ENCODE assay signal across 7 mouse cellular contexts in genomic region chr11:120347301-120347700, GRCm38 (mm10). TPM values are rescaled to one million over a fixed set of nuclear protein-coding genes. Genes with fewer than 3 reads are reported as not detected.
DNase-seq lines count a peak whose midpoint lies in the region; ATAC-seq and TF ChIP-seq lines count a peak whose summit lies in the region.

No protein-coding gene starts in this region.

- peak overlapping the region; percentile 100 for H3K9ac ChIP-seq in forebrain, embryonic 16.5 days (replicated peaks; ENCODE audit: low read depth, low read length)
- peak overlapping the region; percentile 100 for H3K9ac ChIP-seq in intestine, postnatal 0 days (ENCODE audit: low read depth, low read length)
- H3K9ac ChIP-seq in midbrain, embryonic 12.5 days (replicated peaks) = peak overlapping the region; percentile 100

- peak overlapping the region; percentile 33; the same call in 1 of the 2 replicates for H3K27ac ChIP-seq in forebrain, embryonic 16.5 days (ENCODE audit: low read length)
- H3K27ac ChIP-seq in intestine, postnatal 0 days (ENCODE audit: low read depth, low read length) = no peak overlapping the region
- H3K27ac ChIP-seq in midbrain, embryonic 12.5 days (replicated peaks) = peak overlapping the region; percentile 100

- no peaks in the 10 kb centered on the region for H3K27me3 ChIP-seq in megakaryocyte, embryonic 14.5 days (replicated peaks)
- no peaks in the 10 kb centered on the region for H3K27me3 ChIP-seq in forebrain, embryonic 16.5 days (replicated peaks; ENCODE audit: control insufficient read depth, insufficient read depth, low read length)
- no peaks in the 10 kb centered on the region for H3K27me3 ChIP-seq in intestine, postnatal 0 days (replicated peaks; ENCODE audit: control insufficient read depth, insufficient read depth, low read length)
- H3K27me3 ChIP-seq in midbrain, embryonic 12.5 days = peaks cover 4% of the 10 kb centered on the region; the same call in 1 of the 2 replicates

- H3K4me3 ChIP-seq in megakaryocyte, embryonic 14.5 days (replicated peaks) = peak overlapping the region; percentile 94
- H3K4me3 ChIP-seq in forebrain, embryonic 16.5 days (replicated peaks; ENCODE audit: low read length) = peak overlapping the region; percentile 97
- peak overlapping the region; percentile 91 for H3K4me3 ChIP-seq in intestine, postnatal 0 days (ENCODE audit: low read depth, low read length)
- H3K4me3 ChIP-seq in midbrain, embryonic 12.5 days = peak overlapping the region; percentile 100

- no peak for TF ChIP-seq CTCF in intestine, postnatal 0 days (IDR thresholded peaks at IDR 0.05; ENCODE audit: low read depth)

- peaks cover 42% of the 10 kb centered on the region for H3K36me3 ChIP-seq in megakaryocyte, embryonic 14.5 days (replicated peaks; ENCODE audit: low read length)
- peaks cover 4% of the 10 kb centered on the region; the same call in 1 of the 2 replicates for H3K36me3 ChIP-seq in forebrain, embryonic 16.5 days (ENCODE audit: control insufficient read depth, insufficient read depth)
- peaks cover 14% of the 10 kb centered on the region for H3K36me3 ChIP-seq in intestine, postnatal 0 days (ENCODE audit: control insufficient read depth, insufficient read depth)
- peaks cover 16% of the 10 kb centered on the region for H3K36me3 ChIP-seq in midbrain, embryonic 12.5 days

- peak; percentile 50 for DNase-seq in ZHBTc4 (ENCODE audit: low read depth, low spot score)
- DNase-seq in ovary, postnatal 14 days (ENCODE audit: low spot score) = no peak

- peak overlapping the region; percentile 81 for H3K4me2 ChIP-seq in forebrain, embryonic 16.5 days (ENCODE audit: low read length)
- peak overlapping the region; percentile 80 for H3K4me2 ChIP-seq in intestine, postnatal 0 days (replicated peaks; ENCODE audit: low read depth)
- H3K4me2 ChIP-seq in midbrain, embryonic 12.5 days (replicated peaks) = peak overlapping the region; percentile 68

- whole genome bisulfite sequencing in forebrain, embryonic 16.5 days = 3% methylated on average over 10 of the region's 10 CpGs
- WGBS in intestine, postnatal 0 days = 2% methylated on average over 10 of the region's 10 CpGs
- 11% methylated on average over 10 of the region's 10 CpGs for WGBS in midbrain, embryonic 12.5 days

- no peaks in the 10 kb centered on the region for H3K9me3 ChIP-seq in megakaryocyte, embryonic 14.5 days
- H3K9me3 ChIP-seq in forebrain, embryonic 16.5 days (ENCODE audit: control insufficient read depth, low read length) = no peaks in the 10 kb centered on the region
- no peaks in the 10 kb centered on the region for H3K9me3 ChIP-seq in intestine, postnatal 0 days (ENCODE audit: control insufficient read depth)
- H3K9me3 ChIP-seq in midbrain, embryonic 12.5 days = no peaks in the 10 kb centered on the region

- ATAC-seq in megakaryocyte, adult 5-6 weeks (ENCODE audit: poor library complexity, severe bottlenecking) = no peak
- no peak for ATAC-seq in forebrain, embryonic 16.5 days
- ATAC-seq in intestine, postnatal 0 days = no peak
- no peak for ATAC-seq in midbrain, embryonic 12.5 days (ENCODE audit: low FRiP score, low read depth)

- peaks cover 42% of the 10 kb centered on the region for H3K4me1 ChIP-seq in megakaryocyte, embryonic 14.5 days
- H3K4me1 ChIP-seq in forebrain, embryonic 16.5 days (replicated peaks; ENCODE audit: control insufficient read depth, insufficient read depth, low read length) = peaks cover 20% of the 10 kb centered on the region
- no peaks in the 10 kb centered on the region; the same call in 1 of the 2 replicates for H3K4me1 ChIP-seq in intestine, postnatal 0 days (replicated peaks; ENCODE audit: control insufficient read depth, insufficient read depth, low read length)
- peaks cover 32% of the 10 kb centered on the region for H3K4me1 ChIP-seq in midbrain, embryonic 12.5 days

RNA-seq across cellular contexts. Expression of gene Actg1, which starts 1.0 kb away (rescaled TPM):
- polyA plus RNA-seq in megakaryocyte, embryonic 14.5 days (2012; ENCODE audit: insufficient read depth, low replicate concordance) = 2,399 and 2,630 TPM in 2 replicates
- 4,212 and 4,544 TPM in 2 replicates for total RNA-seq in megakaryocyte, adult 5-6 weeks (2015)
- total RNA-seq in megakaryocyte, adult 5-6 weeks (2017) = 2,305 and 2,430 TPM in 2 replicates
- 4,159 and 4,175 TPM in 2 replicates for polyA plus RNA-seq in forebrain, embryonic 16.5 days (2015; fragmentation: Nextera tagmentation; extraction: Ambion mirVana)
- polyA plus RNA-seq in intestine, postnatal 0 days (2015; fragmentation: Nextera tagmentation; extraction: Ambion mirVana) = 1,513 and 1,605 TPM in 2 replicates
- polyA plus RNA-seq in midbrain, embryonic 12.5 days (2016; fragmentation: Nextera tagmentation; extraction: Ambion mirVana) = 3,175 and 3,231 TPM in 2 replicates

RNA-seq across cellular contexts. Expression of gene Fscn2, which starts 14.0 kb away (rescaled TPM):
- polyA plus RNA-seq in megakaryocyte, embryonic 14.5 days (2012; ENCODE audit: insufficient read depth, low replicate concordance) = 1.7 and 3.0 TPM in 2 replicates
- total RNA-seq in megakaryocyte, adult 5-6 weeks (2015) = not detected in 2 replicates
- not detected in 2 replicates for total RNA-seq in megakaryocyte, adult 5-6 weeks (2017)
- polyA plus RNA-seq in forebrain, embryonic 16.5 days (2015; fragmentation: Nextera tagmentation; extraction: Ambion mirVana) = 1.3 and 1.5 TPM in 2 replicates
- polyA plus RNA-seq in intestine, postnatal 0 days (2015; fragmentation: Nextera tagmentation; extraction: Ambion mirVana) = 0.14 and 0.16 TPM in 2 replicates
- 1.4 and 1.5 TPM in 2 replicates for polyA plus RNA-seq in midbrain, embryonic 12.5 days (2016; fragmentation: Nextera tagmentation; extraction: Ambion mirVana)

RNA-seq across cellular contexts. Expression of gene Faap100, which starts 31.3 kb away (rescaled TPM):
- polyA plus RNA-seq in megakaryocyte, embryonic 14.5 days (2012; ENCODE audit: insufficient read depth, low replicate concordance) = 12.4 and 19.3 TPM in 2 replicates
- total RNA-seq in megakaryocyte, adult 5-6 weeks (2015) = 5.9 and 6.9 TPM in 2 replicates
- total RNA-seq in megakaryocyte, adult 5-6 weeks (2017) = 6.5 and 10.5 TPM in 2 replicates
- polyA plus RNA-seq in forebrain, embryonic 16.5 days (2015; fragmentation: Nextera tagmentation; extraction: Ambion mirVana) = 72.7 and 95.3 TPM in 2 replicates
- 9.7 and 11.7 TPM in 2 replicates for polyA plus RNA-seq in intestine, postnatal 0 days (2015; fragmentation: Nextera tagmentation; extraction: Ambion mirVana)
- 51.3 and 55.4 TPM in 2 replicates for polyA plus RNA-seq in midbrain, embryonic 12.5 days (2016; fragmentation: Nextera tagmentation; extraction: Ambion mirVana)
